8 mouse cellular contexts compared by ENCODE assay signal in genomic region chr8:88198945-88199571, GRCm38 (mm10). TPM values are rescaled to one million over a fixed set of nuclear protein-coding genes. Genes with fewer than 3 reads are reported as not detected.
DNase-seq lines count a peak whose midpoint lies in the region; ATAC-seq and TF ChIP-seq lines count a peak whose summit lies in the region.

Gene Tent4b (plus strand): TSS chr8:88199213.

- WGBS in forebrain, embryonic 15.5 days, result under 1% methylated on average over 84 of the region's 97 CpGs
- WGBS in lung, adult 2 months, result under 1% methylated on average over 97 of the region's 97 CpGs

- peak within 1 kb of the TSS; percentile 68 for H3K4me2 ChIP-seq in forebrain, embryonic 15.5 days (replicated peaks)

- peaks cover 29% of the 10 kb centered on the region for H3K4me1 ChIP-seq in forebrain, embryonic 15.5 days
- peaks cover 16% of the 10 kb centered on the region for H3K4me1 ChIP-seq in lung, adult 2 months (ENCODE audit: control insufficient read depth, insufficient read depth, low read length)

- TF ChIP-seq POLR2A in lung, adult 2 months (IDR thresholded peaks at IDR 0.05; ENCODE audit: borderline replicate concordance, extremely low read depth, low read depth, low read length), result peak; percentile 63; the same call in 1 of the 2 replicates

- ATAC-seq in forebrain, embryonic 15.5 days (replicated peaks), result peak; percentile 97
- ATAC-seq in neutrophil, adult 5-6 weeks (ENCODE audit: extremely low read depth, insufficient number of reproducible peaks, low FRiP score, poor library complexity, severe bottlenecking), result peak; percentile 75

- H3K9ac ChIP-seq in forebrain, embryonic 15.5 days (replicated peaks), result peak within 1 kb of the TSS; percentile 85

- peak within 1 kb of the TSS; percentile 97 for H3K27ac ChIP-seq in forebrain, embryonic 15.5 days (replicated peaks)

- H3K4me3 ChIP-seq in forebrain, embryonic 15.5 days, result peak within 1 kb of the TSS; percentile 92
- H3K4me3 ChIP-seq in lung, adult 2 months (replicated peaks; ENCODE audit: extremely low read depth, low read depth, low read length), result peak within 1 kb of the TSS; percentile 99

- no peaks in the 10 kb centered on the region for H3K27me3 ChIP-seq in forebrain, embryonic 15.5 days

- peak; percentile 90 for DNase-seq in ES-CJ7 (ENCODE audit: low read depth, low spot score)
- DNase-seq in cerebellum, adult 11 months, result peak; percentile 95
- peak; percentile 91 for DNase-seq in heart, postnatal 25 days (ENCODE audit: low spot score)
- peak; percentile 91 to 93 for DNase-seq in layer of hippocampus, adult 18-20 months (ENCODE audit: low spot score in 2 of 2)
- DNase-seq in lung, adult 2 months, result peak; percentile 94
- DNase-seq in thymus, adult 18-20 months, result peak; percentile 88 to 89

- H3K9me3 ChIP-seq in forebrain, embryonic 15.5 days, result no peaks in the 10 kb centered on the region

- no peak for TF ChIP-seq CTCF in lung, adult 2 months (IDR thresholded peaks at IDR 0.05; ENCODE audit: insufficient read depth, low read length)

- no peaks in the 10 kb centered on the region for H3K36me3 ChIP-seq in forebrain, embryonic 15.5 days

- intact Hi-C loops in heart, postnatal 25 days (cut with DNase I), result loop anchor here (5.0 kb wide), 1 partner anchor 158 kb away; no protein-coding TSS in a partner anchor

RNA-seq across cellular contexts. Expression of gene Tent4b, which starts in this region (rescaled TPM):
- polyA plus RNA-seq in forebrain, embryonic 15.5 days (2015; fragmentation: Nextera tagmentation; extraction: Ambion mirVana), result 8.9 and 10.2 TPM in 2 replicates
- total RNA-seq in heart, postnatal 25 days (2021), result 10 to 100 TPM; 15.6 to 17.8 TPM
- 10 to 100 TPM; 39.1 to 39.6 TPM for total RNA-seq in layer of hippocampus, adult 18-20 months (2021)
- polyA plus RNA-seq in lung, adult 2 months (2012; rRNA removed), result 16.5 and 22.9 TPM in 2 replicates
- total RNA-seq in neutrophil, adult 5-6 weeks (2017), result 61.9 and 66.9 TPM in 2 replicates

Comparison
In these comparisons a context has a peak if more than half of its experiments do, and no peak if none do; other contexts are left out.
1. Peak in every context shown above with its lines: DNase-seq, ATAC-seq, H3K4me3 ChIP-seq and H3K27ac ChIP-seq.